Mouse (Mus musculus): ENCODE data around the gene Gm5767. TPM values are rescaled to one million over a fixed set of nuclear protein-coding genes. Genes with fewer than 3 reads are reported as not detected.

Gm5767 gene
- polyA plus RNA-seq (2012; fragmentation: generic; extraction: Trizol), result under 1 TPM; 0.20 to 0.41 TPM

DNA sequence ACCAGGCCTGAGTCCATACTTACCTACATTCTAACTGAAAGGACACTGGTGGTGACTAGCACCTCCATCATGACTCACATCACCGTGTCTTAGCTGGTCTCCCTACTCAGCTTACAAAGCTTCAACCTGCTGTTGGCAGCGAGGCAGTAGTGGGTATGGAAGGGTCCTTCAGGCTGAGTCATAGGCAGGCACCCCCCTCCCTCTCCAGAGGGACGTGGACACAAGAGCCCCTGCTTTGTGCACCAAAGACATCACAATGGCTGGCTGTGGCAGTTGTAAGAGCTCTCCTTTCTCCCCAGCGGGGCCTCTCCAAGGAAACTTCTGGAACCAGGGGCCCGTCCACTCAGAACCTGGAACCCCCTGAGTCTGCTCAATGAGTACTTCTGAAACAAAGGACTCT lies at the start of gene Gm5767:
Gm5767 (plus strand) TSS at position 301 of the 400 bp plus-strand sequence.

DNA sequence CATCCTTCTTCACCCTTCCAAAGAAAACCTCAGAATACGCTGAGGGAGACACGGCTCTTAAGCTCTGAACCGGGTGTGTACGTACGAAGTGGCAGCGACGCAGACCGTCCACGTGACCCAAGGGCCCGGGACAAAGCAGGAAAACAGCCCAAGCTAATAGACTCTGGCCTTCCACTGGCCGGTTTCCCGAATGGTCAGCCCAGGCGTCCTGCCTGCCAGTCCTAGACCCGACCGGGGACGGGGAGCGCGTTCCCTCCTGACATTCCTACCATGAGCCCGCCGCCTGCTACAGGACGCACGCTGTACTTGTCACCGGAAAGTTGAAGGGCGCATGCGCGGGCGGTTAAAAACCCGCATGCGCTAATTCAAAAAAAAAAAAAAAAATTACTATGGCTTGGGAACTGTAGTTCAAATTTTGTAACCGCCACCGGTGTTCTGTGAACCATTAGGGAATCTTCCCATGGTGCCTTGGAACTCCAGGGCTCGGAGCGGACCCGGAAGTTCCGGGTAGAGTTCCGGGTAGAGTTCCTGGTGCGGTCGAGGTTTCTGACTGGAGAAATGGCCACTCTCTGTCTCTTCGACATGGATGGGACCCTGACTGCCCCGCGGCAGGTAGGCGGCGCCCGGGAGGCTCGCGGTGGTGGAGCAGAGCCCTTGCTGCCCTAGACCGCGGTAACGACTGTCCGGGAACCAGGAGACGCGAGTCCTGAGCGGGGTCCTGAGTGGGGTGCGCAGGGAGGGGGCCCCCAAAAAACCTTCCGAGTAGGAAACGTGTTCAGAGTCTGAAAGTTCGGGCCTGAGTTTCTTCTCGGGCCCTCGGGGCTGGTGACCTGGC lies 43.1 kb upstream of the Gm5767 start, which contains the start of the genes Pmm2 and Tmem186:
Pmm2 (plus strand) TSS at position 458 of the 835 bp plus-strand sequence.
Tmem186 (minus strand) TSS at position 496 of the 835 bp plus-strand sequence.

DNA sequence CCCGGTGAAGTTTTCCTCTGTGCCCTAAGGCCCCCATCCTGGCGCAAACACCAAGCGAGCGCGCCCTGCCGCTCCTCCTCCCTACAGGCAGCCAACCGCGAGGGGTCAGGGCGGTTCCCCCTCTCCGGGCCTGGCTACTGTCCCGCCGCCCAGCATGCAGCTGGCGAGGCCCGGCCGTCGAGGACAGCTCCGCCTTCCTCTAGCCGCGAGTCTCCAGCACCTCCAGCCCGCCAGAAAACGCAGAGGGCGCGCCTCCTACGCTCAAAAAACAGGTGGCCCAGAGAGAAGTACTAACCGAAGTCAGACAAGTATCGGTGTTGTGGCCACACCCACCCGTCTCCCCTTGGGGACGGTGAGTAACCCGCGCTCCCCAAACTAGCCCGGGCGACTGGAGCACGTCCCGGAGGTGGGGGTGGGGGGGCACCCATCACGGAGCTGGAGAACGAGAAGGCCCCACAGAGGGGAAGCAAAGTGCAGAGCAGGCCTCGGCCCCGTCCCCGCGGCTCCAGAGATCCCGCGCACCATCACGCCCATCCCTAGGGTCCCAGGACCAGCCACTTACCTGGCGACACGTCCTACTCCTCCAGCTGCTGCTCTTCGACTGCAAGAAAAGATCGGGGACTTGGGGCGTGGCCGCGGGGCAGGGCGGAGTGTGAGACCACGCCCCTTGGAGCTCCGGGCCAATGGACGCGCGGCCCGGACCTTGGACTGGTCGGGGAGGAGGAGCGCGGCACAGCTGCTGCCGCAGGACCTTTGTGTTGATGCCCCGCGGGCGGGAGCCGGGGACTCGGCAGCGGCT lies 8.8 kb upstream of the Gm5767 start, which contains the start of gene Carhsp1:
Carhsp1 (minus strand) TSS at position 605 of the 799 bp plus-strand sequence.

Other genes with a start within 250 kb of the Gm5767 start
- gene Mettl22, start 210.0 kb upstream of the Gm5767 start, polyA plus RNA-seq (2012; fragmentation: generic; extraction: Trizol), result 1 to 10 TPM; 4.6 to 7.3 TPM
- gene Abat, start 167.3 kb upstream of the Gm5767 start, polyA plus RNA-seq (2012; fragmentation: generic; extraction: Trizol), result under 1 TPM; under 0.01 to 0.60 TPM
- gene Pmm2, start 43.1 kb upstream of the Gm5767 start, polyA plus RNA-seq (2012; fragmentation: generic; extraction: Trizol), result 10 to 100 TPM; 36.4 to 39.2 TPM
- 1 to 10 TPM; 1.6 to 7.5 TPM for gene Tmem186, start 43.1 kb upstream of the Gm5767 start, polyA plus RNA-seq (2012; fragmentation: generic; extraction: Trizol)
- 10 to 100 TPM; 45.9 to 90.7 TPM for gene Carhsp1, start 8.6 kb upstream of the Gm5767 start, polyA plus RNA-seq (2012; fragmentation: generic; extraction: Trizol)
- 10 to 100 TPM in 1 of 2 experiments, 1 to 10 TPM in 1; 3.4 to 21.5 TPM for gene Usp7, start 111.5 kb downstream of the Gm5767 start, polyA plus RNA-seq (2012; fragmentation: generic; extraction: Trizol)
- 10 to 100 TPM in 1 of 2 experiments, 1 to 10 TPM in 1; 3.7 to 13.1 TPM for gene 1810013L24Rik, start 149.3 kb downstream of the Gm5767 start, polyA plus RNA-seq (2012; fragmentation: generic; extraction: Trizol)